Mouse (Mus musculus) brain, embryonic 14.5 days (tissue): ENCODE data around the gene Phkg1.

Source experiments
- CTCF ChIP-seq: fragments of 200-500 bp; IDR thresholded peaks from 2 replicates; pipeline ENCODE4 v1.5.1; 2012; ENCODE audit warnings: inconsistent platforms, mild to moderate bottlenecking, moderate library complexity, borderline replicate concordance; ENCODE audit not compliant: insufficient read depth, insufficient read length; ENCODE audit errors: extremely low read depth
- POLR2A ChIP-seq: fragments of 200-500 bp; IDR thresholded peaks from 2 replicates; pipeline ENCODE4 v1.6.1; 2012; ENCODE audit warnings: mild to moderate bottlenecking, inconsistent platforms, borderline replicate concordance; ENCODE audit not compliant: poor library complexity, insufficient read depth, insufficient read length, severe bottlenecking; ENCODE audit errors: extremely low read depth

- TF ChIP-seq CTCF = no peak
- no peak for TF ChIP-seq POLR2A
Measured at GRCm38 (mm10) chr5:129918065-129918651, 19.8 kb upstream of the Phkg1 start.
